Mouse (Mus musculus): Measurements from ENCODE around the gene Dock2.

- TF ChIP-seq POLR2A (IDR thresholded peaks at IDR 0.05; ENCODE audit: low read depth, low read length) (no peak), CTCF (IDR thresholded peaks at IDR 0.05; ENCODE audit: extremely low read depth, insufficient read depth, insufficient read length, insufficient replicate concordance) (no peak)
These were observed 435.3 kb downstream of the Dock2 start for GRCm38 (mm10) chr11:34348287-34348918.

Data from spleen, adult 2 months (tissue).